Comparison of ENCODE assay signal across 25 mouse cellular contexts in genomic region chr4:72127596-72127995, GRCm38 (mm10).
DNase-seq lines count a peak whose midpoint lies in the region; ATAC-seq and TF ChIP-seq lines count a peak whose summit lies in the region.
"Had no signal": no experiment of that assay in that cellular context is flagged by ENCODE, and none has a peak within 500 bp of the region (broad histone marks: within the 10 kb centered on the region; RNA-seq: fewer than 3 reads in every experiment).

No protein-coding gene starts in this region.

- H3K9me3 ChIP-seq in midbrain, embryonic 11.5 days (ENCODE audit: control insufficient read depth, low read length): no peaks in the 10 kb centered on the region
- H3K9me3 ChIP-seq in hindbrain, embryonic 16.5 days (ENCODE audit: control insufficient read depth, low read length): no peaks in the 10 kb centered on the region

- no peak for ATAC-seq in midbrain, embryonic 11.5 days (ENCODE audit: low FRiP score)
- ATAC-seq in hindbrain, embryonic 16.5 days: no peak
- ATAC-seq: activated CD4-positive, CD25-positive, alpha-beta regulatory T cell, adult 4 months; CD4-positive, CD25-positive, alpha-beta regulatory T cell, adult 4 months; Patski had no signal

- TF ChIP-seq CTCF in brain, embryonic 14.5 days (IDR thresholded peaks at IDR 0.05; ENCODE audit: borderline replicate concordance, extremely low read depth, insufficient read depth, insufficient read length): no peak

- H3K4me3 ChIP-seq in midbrain, embryonic 11.5 days (ENCODE audit: low read depth, low read length): no peak overlapping the region
- no peak overlapping the region for H3K4me3 ChIP-seq in hindbrain, embryonic 16.5 days (ENCODE audit: low read length)

- 72% methylated on average over 2 of the region's 2 CpGs for WGBS in midbrain, embryonic 11.5 days
- 73% methylated on average over 2 of the region's 2 CpGs for WGBS in hindbrain, embryonic 16.5 days

- H3K36me3 ChIP-seq in midbrain, embryonic 11.5 days (ENCODE audit: control insufficient read depth, insufficient read depth, low read length): peaks cover 7% of the 10 kb centered on the region; the same call in 1 of the 2 replicates
- peaks cover 8% of the 10 kb centered on the region for H3K36me3 ChIP-seq in hindbrain, embryonic 16.5 days (ENCODE audit: control insufficient read depth, insufficient read depth, low read length)
- H3K36me3 ChIP-seq: G1E had no signal

- H3K27me3 ChIP-seq in midbrain, embryonic 11.5 days (ENCODE audit: control insufficient read depth, insufficient read depth, low read length): no peaks in the 10 kb centered on the region
- H3K27me3 ChIP-seq in hindbrain, embryonic 16.5 days (replicated peaks; ENCODE audit: control insufficient read depth, insufficient read depth, low read length): no peaks in the 10 kb centered on the region
- H3K27me3 ChIP-seq: CH12.LX, Patski had no signal

- no peak overlapping the region for H3K4me2 ChIP-seq in midbrain, embryonic 11.5 days
- no peak overlapping the region for H3K4me2 ChIP-seq in hindbrain, embryonic 16.5 days (ENCODE audit: low read length)

- H3K9ac ChIP-seq in midbrain, embryonic 11.5 days (ENCODE audit: low read length): no peak overlapping the region
- H3K9ac ChIP-seq in hindbrain, embryonic 16.5 days (ENCODE audit: low read depth, low read length): no peak overlapping the region

- no peaks in the 10 kb centered on the region for H3K4me1 ChIP-seq in midbrain, embryonic 11.5 days (ENCODE audit: control insufficient read depth, insufficient read depth, low read length)
- no peaks in the 10 kb centered on the region for H3K4me1 ChIP-seq in hindbrain, embryonic 16.5 days (ENCODE audit: control insufficient read depth, insufficient read depth, low read depth, low read length)

- peak; percentile 11 for DNase-seq in heart, adult 11 months
- no peak for DNase-seq in heart, adult 8-10 months (ENCODE audit: low spot score)
- DNase-seq in A20 (ENCODE audit: low read depth, low spot score): peak; percentile 52
- DNase-seq in brain, adult 2 months (ENCODE audit: low read depth, low spot score): peak; percentile 21
- DNase-seq in brain, embryonic 14.5 days (ENCODE audit: low read depth): peak; percentile 53
- DNase-seq in midbrain, embryonic 11.5 days (ENCODE audit: low spot score, missing footprints): no peak
- no peak for DNase-seq in thymus, postnatal 25 days
- DNase-seq: adrenal gland, adult 2 months; adrenal gland, adult 8-10 months; adrenal gland, postnatal 10 days; adrenal gland, postnatal 14 days; adrenal gland, postnatal 25 days; adrenal gland, postnatal 36 days; B cell, adult 2 months; cerebellum, adult 11 months; cerebellum, adult 11-12 months; cerebellum, adult 18-20 months; cerebellum, adult 2 months; cerebellum, adult 8-10 months had no signal

- TF ChIP-seq POLR2A in brain, embryonic 14.5 days (IDR thresholded peaks at IDR 0.05; ENCODE audit: borderline replicate concordance, extremely low read depth, insufficient read depth, insufficient read length, poor library complexity, severe bottlenecking): no peak

- H3K27ac ChIP-seq in midbrain, embryonic 11.5 days (ENCODE audit: low read depth, low read length): no peak overlapping the region
- H3K27ac ChIP-seq in hindbrain, embryonic 16.5 days (ENCODE audit: low read depth, low read length): no peak overlapping the region

Comparison
In these comparisons a context has a peak if more than half of its experiments do, and no peak if none do; other contexts are left out.
1. DNase-seq: peak in heart, adult 11 months (single experiment), A20 (single experiment), brain, adult 2 months (single experiment) and brain, embryonic 14.5 days (single experiment); none in heart, adult 8-10 months (single experiment), midbrain, embryonic 11.5 days (single experiment) and thymus, postnatal 25 days (single experiment).